Mouse (Mus musculus): Measurements from ENCODE around the gene Mrpl17. TPM values are rescaled to one million over a fixed set of nuclear protein-coding genes. Genes with fewer than 3 reads are reported as not detected.
"Not testable (repeated sequence)": the region's sequence is repeated elsewhere in the genome, so short reads cannot be mapped to it uniquely, and the experiment has no call there.

The Mrpl17 gene
- 100 to 1,000 TPM; 108 to 110 TPM for total RNA-seq (2021)

DNA sequence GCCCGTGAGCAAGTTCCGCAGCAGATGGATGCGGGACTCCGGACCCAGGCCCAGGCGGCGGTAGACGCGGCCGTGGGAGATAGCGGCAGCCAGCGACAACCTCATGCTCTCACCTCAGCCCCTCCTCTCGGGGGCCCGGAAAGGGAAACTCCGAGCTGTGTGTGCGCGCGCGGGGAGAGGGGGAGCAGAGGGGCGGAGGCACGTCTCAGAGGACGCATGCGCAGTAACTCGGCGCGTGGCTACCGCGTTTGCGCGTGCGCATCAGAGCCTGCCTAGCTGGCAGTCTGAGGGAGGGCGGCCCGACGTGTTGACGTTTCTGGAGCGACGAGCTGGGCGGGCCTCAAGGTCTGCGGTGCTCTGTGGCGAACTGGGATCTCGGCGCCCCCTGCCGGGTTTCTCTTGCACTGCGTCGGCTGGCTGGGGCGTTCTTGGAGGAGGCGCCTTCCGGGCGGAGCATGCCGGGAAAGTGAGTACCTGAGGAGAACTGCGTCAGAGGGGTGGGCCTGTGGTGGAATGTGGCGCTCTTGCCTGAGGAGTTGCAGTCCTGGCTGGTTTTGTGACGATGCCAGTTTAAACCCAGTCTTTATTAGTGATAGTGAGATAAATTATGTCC lies at the start of gene Mrpl17:
Gene Mrpl17 (minus strand): TSS at position 223 of the 613 bp plus-strand sequence.
- DNase-seq (ENCODE audit: low spot score) = peak; percentile 100
- intact Hi-C loops (cut with DNase I) = loop anchor here (2.0 to 5.0 kb wide), 3 partner anchors 74 to 259 kb away; partner anchors contain the start of genes Arfip2, Gm45799, Ilk and Rrp8

DNA sequence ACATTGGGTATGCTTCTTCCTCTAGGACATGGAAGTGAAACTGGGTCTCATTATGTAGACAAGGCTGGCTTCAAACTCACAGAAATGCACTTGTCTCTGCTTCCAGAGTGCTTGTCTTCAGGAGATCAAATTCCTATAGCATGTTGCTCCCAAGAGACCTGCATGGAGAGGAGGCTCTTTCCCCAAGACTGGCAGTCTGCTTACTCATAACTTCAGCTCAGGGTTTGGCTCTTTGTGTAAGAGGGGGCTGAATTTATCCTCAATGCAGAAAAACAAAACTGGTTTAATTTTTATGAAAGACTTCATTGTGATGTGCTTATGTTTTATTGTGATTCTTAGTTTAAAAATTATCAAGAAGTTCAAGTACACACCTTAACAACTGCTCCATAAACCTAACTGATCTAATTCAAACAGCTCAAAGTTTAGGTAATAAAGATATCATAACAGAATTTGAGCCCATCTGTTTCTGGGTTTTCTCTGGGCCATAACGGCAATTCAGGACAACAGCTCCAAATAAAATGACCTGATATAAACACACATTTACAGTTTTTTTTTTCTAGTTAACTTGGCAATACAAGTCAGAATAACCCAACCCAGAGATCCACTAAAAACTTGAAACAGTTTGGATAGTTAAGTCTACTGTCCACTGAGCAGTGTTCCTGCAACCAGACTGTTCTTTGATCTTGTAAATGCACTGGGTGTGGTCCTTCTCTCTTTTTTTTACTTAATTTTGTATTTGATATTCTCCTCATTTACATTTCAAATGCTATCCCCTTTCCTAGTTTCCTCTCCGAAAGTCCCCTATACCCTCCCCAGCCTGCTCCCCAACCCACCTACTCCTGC lies 45.0 kb upstream of the Mrpl17 start:
- intact Hi-C loops (cut with DNase I); DNase-seq (ENCODE audit: low spot score): not testable (repeated sequence)

DNA sequence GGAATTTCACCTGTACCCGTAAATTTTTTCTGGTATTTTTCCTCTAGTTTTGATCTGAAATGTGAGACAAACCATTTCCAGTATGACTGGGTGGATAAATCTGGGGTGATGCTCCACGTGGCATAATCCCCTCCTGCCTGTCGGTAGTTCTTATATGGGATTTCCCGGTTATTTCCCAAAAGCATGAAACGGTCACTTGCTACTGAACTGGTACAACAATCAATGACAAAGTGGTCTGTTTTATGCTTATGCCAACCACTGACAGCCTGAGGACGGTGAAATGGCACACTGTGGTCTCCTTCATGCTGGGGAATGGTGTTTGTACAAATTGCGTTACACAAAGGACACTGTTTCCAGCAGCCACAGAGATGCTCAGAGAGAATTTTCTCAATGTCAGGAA lies 13.4 kb upstream of the Mrpl17 start:
- no peak for DNase-seq (ENCODE audit: low spot score)
- intact Hi-C loops (cut with DNase I) = no loop called here

DNA sequence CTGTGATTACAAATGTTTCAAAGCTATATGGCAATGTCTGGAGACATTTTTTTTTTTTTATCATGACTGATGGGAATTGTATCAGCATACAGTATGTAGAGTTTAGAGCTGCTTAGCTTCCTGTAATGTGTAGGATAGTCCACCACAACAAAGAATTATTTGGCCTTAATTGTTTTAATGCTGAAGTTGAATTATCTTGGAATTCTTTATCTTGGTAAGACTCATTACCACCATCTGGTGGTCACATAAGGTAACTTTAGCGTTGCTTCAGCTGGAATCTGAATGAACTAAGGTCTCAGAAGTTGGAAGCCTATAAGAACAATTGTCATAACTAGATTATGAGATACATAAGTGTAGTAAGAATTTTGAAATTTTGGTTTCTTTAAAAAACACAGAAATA lies 7.6 kb upstream of the Mrpl17 start:
- no peak for DNase-seq (ENCODE audit: low spot score)
- intact Hi-C loops (cut with DNase I) = loop anchor here (1.0 to 2.0 kb wide), 2 partner anchors 92 to 166 kb away; no protein-coding TSS in a partner anchor

DNA sequence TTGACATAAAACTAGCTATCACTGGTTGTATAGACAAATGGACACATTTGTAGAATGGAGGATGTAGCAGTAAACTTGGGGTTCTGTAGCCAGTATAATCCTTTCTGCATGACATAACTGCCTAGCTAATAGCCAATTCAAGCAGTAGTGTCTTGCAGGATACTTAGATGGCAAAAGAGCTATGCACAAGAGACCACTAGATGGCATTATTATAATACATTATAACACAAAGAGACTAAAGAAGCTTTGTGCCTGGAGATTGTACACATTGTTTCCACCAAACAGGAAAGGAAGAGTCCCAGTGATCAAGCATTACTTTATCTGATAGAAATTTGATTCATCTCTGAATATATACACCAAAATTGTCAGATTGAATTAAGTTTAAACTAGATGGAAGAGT lies 5.8 kb upstream of the Mrpl17 start:
- no peak for DNase-seq (ENCODE audit: low spot score)
- intact Hi-C loops (cut with DNase I) = no loop called here

DNA sequence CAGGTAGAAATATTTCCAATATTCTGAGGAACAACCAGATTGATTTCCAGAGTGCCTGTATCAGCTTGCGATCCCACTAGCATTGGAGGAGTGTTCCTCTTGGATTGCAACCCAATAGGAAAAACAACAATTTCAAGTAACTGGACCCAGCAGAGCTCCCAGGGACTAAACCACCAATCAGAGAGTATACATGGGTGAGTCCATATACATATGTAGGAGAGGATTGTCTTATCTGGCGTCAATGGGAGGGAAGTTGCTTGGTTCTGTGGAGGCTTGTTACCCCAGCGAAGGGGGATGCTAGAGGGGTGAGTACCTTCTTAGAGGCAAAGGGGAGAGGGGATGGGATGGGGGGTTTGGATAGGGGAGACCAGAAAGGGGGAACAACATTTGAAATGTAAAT lies 2.4 kb upstream of the Mrpl17 start:
- intact Hi-C loops (cut with DNase I) = loop anchor here (5.0 kb wide), 2 partner anchors 171 to 261 kb away; partner anchors contain the start of genes Arfip2, Gm45799, Smpd1 and Timm10b
- no peak for DNase-seq (ENCODE audit: low spot score)

DNA sequence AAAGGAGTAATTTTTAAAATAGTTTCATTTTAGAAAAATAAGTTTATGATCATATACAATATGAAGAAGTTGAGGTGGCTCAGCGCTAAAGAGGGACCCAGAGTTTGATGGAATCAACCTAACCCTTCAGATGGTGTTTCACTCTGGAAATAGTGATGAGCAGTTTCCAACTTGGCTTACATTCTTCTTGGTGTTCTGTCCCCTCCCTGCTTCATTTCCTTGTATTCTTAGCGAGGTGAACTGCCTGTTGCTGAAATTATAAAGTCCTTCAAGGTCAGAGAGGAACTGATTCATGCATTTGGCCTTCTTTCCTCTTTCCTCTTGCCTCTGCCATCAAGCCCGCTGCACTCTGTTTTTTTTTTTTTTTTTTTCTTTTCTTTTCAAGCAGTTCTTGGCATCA lies 1.7 kb upstream of the Mrpl17 start:
- intact Hi-C loops (cut with DNase I) = loop anchor here (5.0 kb wide), 2 partner anchors 170 to 260 kb away; partner anchors contain the start of genes Arfip2, Gm45799, Smpd1 and Timm10b
- no peak for DNase-seq (ENCODE audit: low spot score)

DNA sequence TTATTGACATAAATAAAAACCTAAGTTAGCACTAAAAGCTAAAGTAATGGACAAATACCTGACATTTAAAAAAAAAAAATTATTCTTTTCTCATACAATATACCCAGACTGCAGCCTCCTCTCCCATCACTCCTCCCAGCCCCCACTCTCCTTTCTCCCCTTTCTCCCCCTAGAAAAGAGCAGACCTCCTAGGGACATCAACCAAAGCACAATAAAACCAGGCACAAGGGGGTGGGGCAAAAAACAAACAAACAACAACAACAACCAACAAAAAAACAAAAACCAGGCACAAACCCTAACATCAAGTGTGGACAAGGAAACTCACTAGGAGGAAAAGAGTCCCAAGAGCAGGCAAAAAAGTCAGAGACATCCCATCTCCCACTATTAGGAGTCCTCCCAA lies 617 bp upstream of the Mrpl17 start:
- DNase-seq (ENCODE audit: low spot score) = no peak
- intact Hi-C loops (cut with DNase I) = loop anchor here (2.0 to 5.0 kb wide), 3 partner anchors 75 to 259 kb away; partner anchors contain the start of genes Arfip2, Gm45799, Ilk and Rrp8

DNA sequence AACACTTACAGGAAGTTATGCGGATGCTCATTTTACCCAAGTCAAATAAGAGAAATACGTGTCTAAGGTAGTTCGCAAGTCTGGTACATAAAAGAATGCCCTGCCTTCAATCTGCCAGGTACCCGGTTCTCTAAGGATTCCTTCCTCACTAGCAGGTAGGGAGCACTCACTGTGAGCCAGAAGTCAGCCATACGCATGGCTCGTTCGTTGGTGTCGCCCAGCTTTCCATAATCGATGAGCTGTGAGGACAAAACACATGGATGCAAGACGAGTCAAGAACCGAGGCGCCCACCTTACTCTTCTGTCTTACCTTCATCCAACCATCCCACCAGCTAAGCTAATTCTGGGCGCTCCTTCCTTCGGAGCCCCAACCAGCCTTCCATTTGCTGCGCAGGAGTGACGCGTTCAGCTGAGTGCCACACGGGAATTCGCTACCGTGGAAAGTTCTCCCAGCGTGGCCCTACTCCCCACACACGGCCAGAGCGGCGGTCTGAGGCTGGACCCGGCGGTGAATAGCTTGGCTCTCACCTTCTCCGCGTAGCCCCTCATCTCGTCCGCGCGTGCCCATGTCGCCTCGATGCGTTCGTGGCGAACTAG lies 521 bp downstream of the Mrpl17 start:
- intact Hi-C loops (cut with DNase I) = loop anchor here (2.0 to 5.0 kb wide), 3 partner anchors 74 to 258 kb away; partner anchors contain the start of genes Arfip2, Gm45799, Ilk and Rrp8
- no peak for DNase-seq (ENCODE audit: low spot score)

DNA sequence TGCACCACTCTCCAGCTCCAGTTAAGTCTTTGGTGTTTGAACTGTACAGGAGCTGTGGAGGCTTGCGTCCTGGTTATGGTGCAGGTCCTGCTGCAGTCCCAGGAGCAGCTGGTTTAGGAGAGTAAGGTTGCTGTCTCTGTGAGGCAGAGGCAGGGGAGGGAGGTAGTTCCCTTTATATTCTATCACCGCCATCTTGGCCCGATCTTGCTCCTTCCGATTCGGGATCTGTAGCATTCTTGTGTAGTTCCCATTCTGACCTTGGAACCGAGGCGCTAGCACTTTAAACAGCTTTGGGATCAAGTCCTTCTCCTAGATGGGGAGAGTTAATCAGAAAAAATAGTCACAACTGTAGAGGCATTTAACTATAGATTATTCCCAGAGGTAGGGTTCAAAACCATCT lies 1.1 kb downstream of the Mrpl17 start:
- intact Hi-C loops (cut with DNase I) = loop anchor here (2.0 to 5.0 kb wide), 5 partner anchors 17 to 258 kb away; partner anchors contain the start of genes Arfip2, Gm45799, Ilk and Rrp8
- DNase-seq (ENCODE audit: low spot score) = no peak

DNA sequence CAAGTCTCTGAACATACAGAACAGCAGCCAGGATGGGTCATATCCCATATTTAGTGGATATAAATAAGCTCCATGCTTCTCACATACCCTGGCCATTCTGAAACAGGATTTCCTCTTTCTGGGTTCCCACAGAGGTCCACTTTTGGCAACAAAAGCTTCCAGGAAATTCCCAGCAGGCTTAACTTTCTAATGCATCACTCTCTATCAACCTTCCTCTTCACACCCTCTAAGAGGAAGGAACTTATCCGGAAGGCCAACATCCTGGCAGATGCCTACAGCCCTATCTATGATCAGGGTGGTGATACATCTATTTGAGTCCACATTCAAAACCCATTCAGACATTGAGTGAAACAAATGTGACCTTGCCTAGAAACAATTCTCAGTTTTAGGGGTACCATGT lies 2.5 kb downstream of the Mrpl17 start:
- intact Hi-C loops (cut with DNase I) = loop anchor here (2.0 kb wide), 2 partner anchors 16 to 30 kb away; no protein-coding TSS in a partner anchor
- no peak for DNase-seq (ENCODE audit: low spot score)

DNA sequence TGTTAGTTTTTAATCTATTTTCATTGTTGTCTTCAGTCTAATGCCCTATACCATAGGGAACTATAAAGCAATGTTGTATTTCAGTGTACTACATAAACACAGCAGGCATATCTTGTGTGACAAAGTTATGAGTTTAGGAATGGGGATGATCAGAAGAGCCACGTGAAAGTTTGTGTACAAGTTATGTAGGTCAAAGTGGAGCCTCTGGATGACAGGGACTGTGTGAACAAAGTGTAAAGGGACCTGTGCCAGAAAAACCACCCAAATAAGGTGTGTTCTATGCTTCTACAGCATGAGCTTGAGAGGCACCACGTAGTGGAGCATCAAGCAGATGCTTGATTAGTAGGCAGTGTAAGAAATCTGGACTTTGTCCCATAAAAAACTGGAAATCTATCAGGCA lies 4.2 kb downstream of the Mrpl17 start:
- intact Hi-C loops (cut with DNase I) = no loop called here
- DNase-seq (ENCODE audit: low spot score) = no peak

DNA sequence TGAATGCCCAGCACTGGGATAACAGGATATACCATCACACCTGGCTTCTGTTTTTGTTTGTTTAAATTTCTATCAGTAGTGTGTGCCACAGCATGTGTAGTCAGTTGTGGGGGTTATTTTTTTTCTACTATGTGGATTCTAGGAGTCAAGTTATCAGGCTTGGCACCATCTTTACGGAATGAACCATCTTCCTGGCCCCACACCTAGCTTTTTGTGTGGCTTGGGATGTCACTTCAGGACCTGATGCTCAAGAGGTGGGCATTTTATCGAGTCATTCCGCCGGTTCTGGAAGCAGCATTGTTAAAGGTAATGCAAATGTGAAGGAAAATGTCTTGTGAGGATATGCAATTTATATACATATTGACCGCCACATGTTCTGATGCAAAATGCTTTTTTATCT lies 4.8 kb downstream of the Mrpl17 start:
- intact Hi-C loops (cut with DNase I) = no loop called here

DNA sequence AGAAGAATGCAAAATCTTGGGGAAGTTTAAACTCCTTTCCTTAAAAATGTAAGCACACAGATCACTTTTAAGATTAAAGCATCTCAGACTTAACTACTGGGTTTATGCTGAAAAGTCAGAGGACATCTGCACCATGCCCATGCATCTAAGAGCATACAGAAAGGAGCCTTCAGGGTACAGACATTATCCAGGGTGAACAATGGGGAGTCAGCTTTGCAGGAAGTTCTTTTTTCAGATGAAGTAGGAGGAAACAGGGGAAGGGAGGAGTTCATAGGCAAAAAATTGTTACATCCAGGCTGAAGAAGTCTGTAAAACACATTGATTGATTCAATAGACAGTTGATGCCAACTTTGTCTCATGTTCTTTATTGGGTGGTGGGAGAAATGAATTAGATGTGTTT lies 7.5 kb downstream of the Mrpl17 start:
- intact Hi-C loops (cut with DNase I) = no loop called here
- no peak for DNase-seq (ENCODE audit: low spot score)

More for the DNA sequence above, 4.8 kb downstream of the Mrpl17 start:
- DNase-seq (ENCODE audit: low spot score) = no peak

DNA sequence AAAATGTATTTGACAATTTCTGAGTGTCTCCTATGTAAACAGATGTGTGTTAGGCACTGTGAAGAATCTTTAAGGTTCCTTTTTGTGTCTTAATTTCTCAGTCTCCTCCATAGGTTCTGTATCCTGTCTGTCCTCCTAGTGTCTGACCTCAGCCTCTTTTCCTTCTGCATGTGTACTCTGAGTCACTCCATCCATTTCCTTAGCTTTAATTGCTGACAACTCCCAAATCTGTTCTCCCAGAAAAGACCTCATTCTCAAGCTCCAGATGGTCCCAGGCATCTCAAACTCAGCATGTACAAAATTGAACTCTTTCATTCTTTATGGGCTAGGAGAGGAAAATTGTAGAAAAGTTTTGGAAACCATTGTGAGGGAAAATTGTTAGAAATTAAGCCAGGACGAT lies 8.1 kb downstream of the Mrpl17 start:
- DNase-seq (ENCODE audit: low spot score) = no peak
- intact Hi-C loops (cut with DNase I) = no loop called here

DNA sequence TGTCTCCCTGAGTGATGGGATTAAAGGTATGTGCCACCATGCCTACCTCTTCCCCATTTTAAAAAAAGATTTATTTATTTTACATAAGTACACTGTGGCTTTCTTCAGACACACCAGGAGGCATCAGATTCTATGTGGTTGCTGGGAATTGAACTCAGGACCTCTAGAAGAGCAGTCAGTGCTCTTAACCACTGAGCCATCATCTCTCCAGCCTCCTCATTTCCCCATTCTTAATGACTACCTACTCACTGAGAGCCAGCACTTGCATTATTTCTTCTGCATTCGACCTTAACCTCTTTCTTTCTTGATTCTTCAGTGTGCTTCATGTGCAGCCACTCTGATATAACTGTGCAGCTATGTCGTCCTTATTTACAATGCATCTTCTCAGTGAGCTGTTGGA lies 8.6 kb downstream of the Mrpl17 start:
- intact Hi-C loops (cut with DNase I) = no loop called here
- DNase-seq (ENCODE audit: low spot score) = no peak

DNA sequence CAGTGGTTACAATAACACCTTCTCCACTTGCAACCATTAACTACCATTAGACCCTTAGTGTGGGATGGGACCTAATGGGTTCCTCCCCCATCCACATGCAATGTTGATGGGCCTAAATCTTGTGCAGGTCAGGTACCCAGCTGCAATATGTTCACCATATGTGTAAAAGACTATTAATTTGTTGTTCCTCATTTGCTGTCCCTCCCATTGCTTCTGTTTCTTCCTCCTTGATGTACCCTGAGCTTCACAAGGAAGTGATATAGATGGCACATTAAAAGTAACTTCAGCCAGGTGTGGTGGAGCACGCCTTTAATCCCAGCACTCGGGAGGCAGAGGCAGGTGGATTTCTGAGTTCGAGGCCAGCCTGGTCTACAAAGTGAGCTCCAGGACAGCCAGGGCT lies 13.9 kb downstream of the Mrpl17 start:
- DNase-seq (ENCODE audit: low spot score) = no peak
- intact Hi-C loops (cut with DNase I) = loop anchor here (10.0 kb wide), 1 partner anchor 52 kb away; the partner anchor contains the start of gene Taf10

DNA sequence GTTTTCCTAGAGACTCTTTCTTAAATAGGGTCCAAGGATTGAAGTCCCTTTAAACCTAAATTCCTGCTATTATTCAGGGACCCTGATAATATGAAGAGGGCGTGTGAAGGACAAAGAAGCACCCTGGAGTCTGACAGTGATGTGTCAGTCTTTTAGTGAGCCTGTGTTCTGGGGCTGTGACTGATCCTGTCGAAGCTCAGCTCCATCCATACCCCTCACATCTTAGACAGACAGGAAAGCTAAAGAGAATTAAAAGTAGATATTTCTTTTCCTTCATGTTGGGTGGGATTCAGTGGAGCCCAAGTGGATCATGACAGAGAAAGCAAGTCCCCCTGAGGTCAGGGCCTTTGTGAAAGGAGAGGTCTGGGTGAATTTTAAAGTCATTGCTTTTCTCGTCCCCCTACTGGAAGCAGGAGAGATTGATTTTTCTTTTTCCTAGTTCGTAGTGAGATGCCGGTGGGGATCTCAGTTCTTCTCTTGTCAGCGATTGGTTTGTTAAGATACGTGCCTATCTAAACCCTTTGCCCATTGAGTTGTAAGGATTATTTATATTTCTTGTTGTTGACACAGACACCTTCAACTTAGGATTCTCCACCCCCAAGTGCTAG lies 15.0 kb downstream of the Mrpl17 start:
- DNase-seq (ENCODE audit: low spot score) = no peak
- intact Hi-C loops (cut with DNase I) = loop anchor here (10.0 kb wide), 1 partner anchor 51 kb away; the partner anchor contains the start of gene Taf10

DNA sequence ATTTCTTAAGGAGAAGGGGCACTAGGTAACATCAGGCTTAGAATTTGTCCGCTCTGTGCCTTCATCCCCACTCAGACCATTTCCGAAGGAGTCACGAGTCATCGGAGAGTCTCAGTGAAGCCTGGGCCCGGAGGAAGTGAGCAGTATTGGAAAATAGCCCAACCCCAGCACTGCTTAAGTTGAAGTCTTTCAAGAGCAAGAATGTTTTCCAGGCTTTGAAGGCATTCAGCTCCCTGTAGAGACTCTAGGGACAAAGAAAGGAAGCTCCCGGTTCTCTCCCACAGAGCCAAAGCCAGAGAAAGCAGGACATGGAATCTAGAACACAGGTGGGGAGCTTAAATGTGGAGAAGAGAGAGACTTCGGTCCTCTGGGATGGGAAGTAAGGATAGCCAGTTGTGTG lies 17.2 kb downstream of the Mrpl17 start:
- intact Hi-C loops (cut with DNase I) = loop anchor here (2.0 to 10.0 kb wide), 2 partner anchors 15 to 49 kb away; partner anchors contain the start of gene Taf10
- DNase-seq (ENCODE audit: low spot score) = no peak

DNA sequence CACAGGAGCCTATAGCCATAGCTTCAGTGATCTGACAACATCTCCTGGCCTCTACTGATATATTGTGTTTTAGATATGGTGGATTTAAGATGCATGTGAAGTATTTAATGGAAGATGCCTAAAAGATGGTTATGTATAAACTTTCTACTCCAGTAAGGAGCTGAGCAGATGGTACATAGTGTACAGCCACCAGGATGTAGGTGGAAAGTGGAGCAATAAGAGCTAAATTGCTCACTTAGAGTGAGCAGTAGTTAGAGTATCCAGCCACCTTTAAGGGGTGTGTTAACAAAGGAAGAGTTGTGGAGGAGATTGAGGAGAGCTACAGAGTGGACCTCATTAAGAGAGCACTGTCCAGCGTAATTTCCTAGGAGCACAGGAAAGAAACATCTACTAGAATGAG lies 19.8 kb downstream of the Mrpl17 start:
- intact Hi-C loops (cut with DNase I) = loop anchor here (10.0 kb wide), 1 partner anchor 46 kb away; the partner anchor contains the start of gene Taf10
- no peak for DNase-seq (ENCODE audit: low spot score)

All from heart, postnatal 25 days (tissue).